Mouse (Mus musculus) lung, postnatal 0 days (tissue): ENCODE measurements around the gene Wdr47.

Source experiments
- CTCF ChIP-seq: IDR thresholded peaks from 2 replicates; pipeline ENCODE4 v1.5.1; 2016; ENCODE audit warnings: antibody characterized with exemption, mild to moderate bottlenecking
- EP300 ChIP-seq: IDR thresholded peaks from 2 replicates; pipeline ENCODE4 v1.6.1; 2016; ENCODE audit warnings: antibody characterized with exemption, mild to moderate bottlenecking, control low read depth

GRCm38 (mm10) chr3:108554111-108554561 lies 36.9 kb upstream of the Wdr47 start:
- no peak for TF ChIP-seq CTCF
- TF ChIP-seq EP300, result no peak
